Mouse (Mus musculus): ENCODE measurements around the gene Timm8a2. TPM values are rescaled to one million over a fixed set of nuclear protein-coding genes. Genes with fewer than 3 reads are reported as not detected.
A peak's percentile ranks its signal among the peaks of the same experiment; 100 is the strongest.

The Timm8a2 gene
- total and polyA plus RNA-seq, 2 experiments from 2014 or later, result not detected

DNA sequence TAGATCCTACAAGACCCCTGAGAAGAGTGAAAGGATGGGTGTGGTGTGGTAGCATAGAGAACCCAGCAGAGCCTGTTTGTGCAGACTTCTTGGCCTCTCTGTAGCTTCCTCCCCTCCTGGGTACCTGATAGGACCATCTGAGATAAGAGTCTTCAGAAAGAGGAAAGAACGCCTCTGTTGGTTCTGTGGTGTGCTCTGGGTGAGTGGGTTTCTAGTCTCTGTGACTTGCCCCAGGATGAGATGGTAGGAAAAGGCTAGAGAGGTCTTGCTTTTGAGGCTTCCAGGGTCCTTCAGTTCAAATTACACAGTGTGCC is 39.0 kb upstream of the Timm8a2 start:
- Histone ChIP-seq H3K36me3 (ENCODE audit: insufficient read depth, low read length) (peaks cover 12% of the 10 kb centered on the region; the same call in 1 of the 2 replicates), H3K27me3 (ENCODE audit: insufficient read depth, low read length) (no peaks in the 10 kb centered on the region), H3K4me1 (ENCODE audit: insufficient read depth, low read length) (no peaks in the 10 kb centered on the region), H3K9me3 (ENCODE audit: low read length) (no peaks in the 10 kb centered on the region), H3K4me3 (ENCODE audit: low read length) (no peak overlapping the region), H3K4me2 (ENCODE audit: low read depth, low read length) (no peak overlapping the region), H3K9ac (replicated peaks; ENCODE audit: low read length) (no peak overlapping the region), H3K27ac (no peak overlapping the region)
- no peak for TF ChIP-seq CTCF (IDR thresholded peaks at IDR 0.05; ENCODE audit: low read depth)
- WGBS, result 95% methylated on average over 1 of the region's 1 CpGs
- DNase-seq (ENCODE audit: low spot score) (no peak), ATAC-seq (no peak)

DNA sequence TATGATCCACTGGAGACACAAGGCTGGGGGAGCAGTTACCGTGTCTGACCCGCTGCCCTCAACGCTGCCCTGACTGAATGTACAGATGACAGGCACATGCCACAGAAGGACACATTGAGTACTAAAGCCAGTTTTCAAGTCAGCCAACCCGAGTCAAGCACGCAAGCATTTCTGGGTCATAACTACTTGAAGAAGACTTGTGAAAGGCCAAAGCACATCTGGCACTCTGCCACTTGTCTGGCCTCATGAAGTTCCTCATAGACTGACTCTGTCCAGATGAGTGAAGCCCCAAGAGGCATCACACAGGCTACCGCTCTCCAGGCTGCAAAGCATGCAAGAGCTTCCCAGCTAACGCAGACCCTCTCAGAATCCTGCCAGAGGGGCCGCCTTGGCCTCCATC is 37.7 kb upstream of the Timm8a2 start:
- no peak for DNase-seq (ENCODE audit: low spot score)
- WGBS, result 90% methylated on average over 8 of the region's 8 CpGs
- Histone ChIP-seq H3K4me3 (ENCODE audit: low read length) (no peak overlapping the region), H3K27me3 (ENCODE audit: insufficient read depth, low read length) (no peaks in the 10 kb centered on the region), H3K4me1 (ENCODE audit: insufficient read depth, low read length) (no peaks in the 10 kb centered on the region), H3K4me2 (ENCODE audit: low read depth, low read length) (no peak overlapping the region), H3K36me3 (ENCODE audit: insufficient read depth, low read length) (peaks cover 12% of the 10 kb centered on the region; the same call in 1 of the 2 replicates), H3K9me3 (ENCODE audit: low read length) (no peaks in the 10 kb centered on the region), H3K27ac (no peak overlapping the region), H3K9ac (replicated peaks; ENCODE audit: low read length) (no peak overlapping the region)
- no peak for ATAC-seq
- TF ChIP-seq CTCF (IDR thresholded peaks at IDR 0.05; ENCODE audit: low read depth), result no peak

GRCm38 (mm10) chr14:121999455-121999854 is 35.0 kb upstream of the Timm8a2 start:
- DNase-seq (ENCODE audit: low spot score), result no peak
- Histone ChIP-seq H3K4me3 (ENCODE audit: low read length) (no peak overlapping the region), H3K27me3 (ENCODE audit: insufficient read depth, low read length) (no peaks in the 10 kb centered on the region), H3K4me1 (ENCODE audit: insufficient read depth, low read length) (no peaks in the 10 kb centered on the region), H3K36me3 (ENCODE audit: insufficient read depth, low read length) (peaks cover 7% of the 10 kb centered on the region; the same call in 1 of the 2 replicates), H3K9me3 (ENCODE audit: low read length) (no peaks in the 10 kb centered on the region), H3K27ac (no peak overlapping the region), H3K9ac (replicated peaks; ENCODE audit: low read length) (no peak overlapping the region), H3K4me2 (ENCODE audit: low read depth, low read length) (no peak overlapping the region)
- no peak for ATAC-seq
- WGBS, result 84% methylated on average over 8 of the region's 8 CpGs
- TF ChIP-seq CTCF (IDR thresholded peaks at IDR 0.05; ENCODE audit: low read depth), result no peak

DNA sequence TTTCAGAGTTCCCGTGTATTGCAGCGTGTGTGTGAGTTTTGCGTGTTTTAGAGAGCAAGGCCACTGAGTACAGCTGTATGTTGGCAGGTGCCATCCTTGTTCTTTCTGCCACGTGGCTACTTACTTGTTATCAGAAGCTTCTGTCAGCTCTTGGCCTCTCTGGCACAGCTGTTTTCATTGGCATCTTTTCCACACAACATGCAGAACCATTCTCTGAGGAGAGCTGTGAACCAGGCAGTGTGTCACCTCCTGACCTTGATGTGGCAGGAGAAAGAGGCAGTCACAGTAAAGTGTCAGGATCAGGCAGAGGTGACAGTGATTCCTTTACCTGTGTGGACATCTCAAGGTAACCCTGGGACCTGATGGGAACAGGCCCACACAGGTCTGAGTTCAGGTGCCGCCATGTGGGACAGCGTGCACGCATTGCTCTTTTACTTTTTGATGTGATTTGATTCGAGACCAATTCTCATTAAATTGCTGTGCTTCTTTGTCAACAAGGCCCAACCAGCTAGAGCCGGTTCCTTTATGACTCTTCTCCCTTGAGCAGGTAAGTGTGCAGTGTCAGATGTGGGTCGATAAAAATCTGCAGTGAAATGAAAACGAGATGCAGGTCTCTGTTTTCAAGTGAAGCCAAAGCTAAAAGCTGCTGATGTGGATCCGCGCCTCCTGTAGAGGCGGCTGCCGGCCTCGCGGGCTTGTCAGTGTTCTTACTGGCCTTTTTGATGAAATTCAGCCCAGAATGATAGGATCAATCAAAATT is 33.9 kb upstream of the Timm8a2 start:
- 0 out of 2 replicates have a peak, but pooled peaks have one; percentile 19 for ATAC-seq
- no peak overlapping the region for H3K27ac ChIP-seq

DNA sequence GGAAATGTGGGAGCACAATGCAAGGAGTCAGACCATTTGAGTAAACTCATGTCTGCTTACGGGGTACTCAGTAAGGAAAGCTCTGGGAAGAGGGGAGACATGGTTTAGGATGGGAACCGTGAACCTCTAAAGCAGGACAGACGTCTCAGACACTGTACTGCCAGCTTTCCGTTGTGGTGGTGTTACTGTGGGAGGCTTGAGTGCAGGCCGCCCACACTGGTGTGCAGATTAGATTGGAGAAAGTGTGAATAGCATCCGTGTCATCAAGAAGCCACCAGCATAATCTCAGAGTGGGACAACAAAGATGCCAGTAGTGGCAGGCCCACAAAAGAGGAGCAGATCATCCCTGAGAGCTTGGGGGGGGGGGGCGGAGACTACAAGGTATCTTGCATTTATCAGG is 32.2 kb upstream of the Timm8a2 start:
- WGBS, result 95% methylated on average over 7 of the region's 7 CpGs
- Histone ChIP-seq H3K36me3 (ENCODE audit: insufficient read depth, low read length) (no peaks in the 10 kb centered on the region), H3K9ac (replicated peaks; ENCODE audit: low read length) (no peak overlapping the region), H3K27ac (no peak overlapping the region), H3K9me3 (ENCODE audit: low read length) (no peaks in the 10 kb centered on the region), H3K4me1 (ENCODE audit: insufficient read depth, low read length) (no peaks in the 10 kb centered on the region), H3K27me3 (ENCODE audit: insufficient read depth, low read length) (no peaks in the 10 kb centered on the region), H3K4me3 (ENCODE audit: low read length) (no peak overlapping the region), H3K4me2 (ENCODE audit: low read depth, low read length) (no peak overlapping the region)
- DNase-seq (ENCODE audit: low spot score), result no peak
- TF ChIP-seq CTCF (IDR thresholded peaks at IDR 0.05; ENCODE audit: low read depth), result no peak
- ATAC-seq, result no peak

More for the DNA sequence above, 33.9 kb upstream of the Timm8a2 start:
- H3K4me1 ChIP-seq (ENCODE audit: insufficient read depth, low read length), result no peaks in the 10 kb centered on the region
- H3K4me3 ChIP-seq (ENCODE audit: low read length), result no peak overlapping the region
- no peak for TF ChIP-seq CTCF (IDR thresholded peaks at IDR 0.05; ENCODE audit: low read depth)
- no peak for DNase-seq (ENCODE audit: low spot score)
- no peak overlapping the region for H3K9ac ChIP-seq (replicated peaks; ENCODE audit: low read length)
- 90% methylated on average over 17 of the region's 17 CpGs for WGBS
- H3K4me2 ChIP-seq (ENCODE audit: low read depth, low read length), result no peak overlapping the region
- H3K9me3 ChIP-seq (ENCODE audit: low read length), result no peaks in the 10 kb centered on the region
- H3K27me3 ChIP-seq (ENCODE audit: insufficient read depth, low read length), result no peaks in the 10 kb centered on the region
- H3K36me3 ChIP-seq (ENCODE audit: insufficient read depth, low read length), result no peaks in the 10 kb centered on the region; the same call in 1 of the 2 replicates

DNA sequence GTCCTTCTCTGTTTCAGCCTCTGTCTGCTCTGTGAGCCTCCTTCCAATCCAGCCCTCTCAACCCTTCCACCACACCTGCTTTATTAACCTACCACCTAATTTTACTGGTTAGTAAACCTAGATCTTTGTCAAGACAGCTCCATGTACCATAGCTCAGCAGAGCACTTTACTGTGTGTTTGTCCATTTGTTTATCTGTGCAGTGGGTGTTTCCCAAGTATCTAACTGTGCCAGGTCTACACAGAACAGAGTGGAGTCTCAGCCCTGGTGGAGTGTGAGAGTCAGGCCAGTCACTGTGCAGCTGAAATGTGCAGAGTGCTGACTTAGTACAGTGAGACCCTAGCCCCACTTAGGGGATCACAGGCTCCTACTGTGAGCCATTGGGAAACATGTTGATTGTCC is 30.7 kb upstream of the Timm8a2 start:
- TF ChIP-seq CTCF (IDR thresholded peaks at IDR 0.05; ENCODE audit: low read depth), result no peak
- no peaks in the 10 kb centered on the region for H3K27me3 ChIP-seq (ENCODE audit: insufficient read depth, low read length)

DNA sequence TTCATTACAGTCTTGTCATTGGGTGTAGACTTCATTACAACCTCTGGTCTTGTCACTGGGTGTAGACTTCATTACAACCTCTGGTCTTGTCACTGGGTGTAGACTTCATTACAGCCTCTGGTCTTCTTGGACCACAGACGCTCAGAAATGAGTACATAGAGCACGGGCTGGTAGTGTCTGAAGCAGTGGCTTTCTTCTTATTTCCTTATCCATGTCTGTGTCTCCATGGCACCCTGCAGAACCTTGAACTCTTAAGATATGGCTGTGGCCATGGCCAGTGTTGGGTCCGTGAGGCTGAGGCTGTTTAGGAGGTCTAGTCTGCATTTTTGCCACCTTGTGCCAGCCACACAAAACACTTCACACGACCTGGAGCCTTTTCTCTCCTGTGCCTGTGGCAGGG is 26.2 kb upstream of the Timm8a2 start:
- Histone ChIP-seq H3K9ac (replicated peaks; ENCODE audit: low read length) (no peak overlapping the region), H3K9me3 (ENCODE audit: low read length) (no peaks in the 10 kb centered on the region), H3K27ac (no peak overlapping the region), H3K4me1 (ENCODE audit: insufficient read depth, low read length) (no peaks in the 10 kb centered on the region), H3K4me3 (ENCODE audit: low read length) (no peak overlapping the region), H3K36me3 (ENCODE audit: insufficient read depth, low read length) (peaks cover 8% of the 10 kb centered on the region; the same call in 1 of the 2 replicates), H3K27me3 (ENCODE audit: insufficient read depth, low read length) (no peaks in the 10 kb centered on the region), H3K4me2 (ENCODE audit: low read depth, low read length) (no peak overlapping the region)
- ATAC-seq (no peak), DNase-seq (ENCODE audit: low spot score) (no peak)
- 92% methylated on average over 4 of the region's 4 CpGs for WGBS
- no peak for TF ChIP-seq CTCF (IDR thresholded peaks at IDR 0.05; ENCODE audit: low read depth)

More for the DNA sequence above, 30.7 kb upstream of the Timm8a2 start:
- H3K9ac ChIP-seq (replicated peaks; ENCODE audit: low read length), result no peak overlapping the region
- peaks cover 2% of the 10 kb centered on the region; the same call in 1 of the 2 replicates for H3K36me3 ChIP-seq (ENCODE audit: insufficient read depth, low read length)
- no peak overlapping the region for H3K27ac ChIP-seq
- H3K4me3 ChIP-seq (ENCODE audit: low read length), result no peak overlapping the region
- no peak overlapping the region for H3K4me2 ChIP-seq (ENCODE audit: low read depth, low read length)
- no peaks in the 10 kb centered on the region for H3K4me1 ChIP-seq (ENCODE audit: insufficient read depth, low read length)
- ATAC-seq, result no peak
- no peak for DNase-seq (ENCODE audit: low spot score)
- no peaks in the 10 kb centered on the region for H3K9me3 ChIP-seq (ENCODE audit: low read length)
